27 mouse cellular contexts compared by ENCODE assay signal in the genomic region with DNA sequence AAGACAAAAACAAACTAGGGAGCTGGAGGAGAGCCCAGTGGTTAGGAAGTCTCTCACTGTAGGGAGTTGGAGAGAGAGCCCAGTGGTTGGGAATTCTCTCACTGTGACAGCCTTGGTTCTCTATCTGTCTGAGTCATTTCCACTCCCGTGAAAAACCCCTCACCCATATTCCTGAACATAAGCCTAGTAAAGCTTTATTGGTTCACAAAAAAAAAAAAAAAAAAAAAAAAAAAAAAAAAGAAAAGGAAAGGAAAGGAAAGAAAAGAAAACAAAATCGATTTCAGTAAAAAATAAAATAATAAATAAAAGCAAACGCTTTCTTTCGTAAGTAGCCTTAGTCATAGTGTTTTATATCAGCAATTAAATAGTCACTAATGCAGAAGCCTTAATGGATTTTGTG.
"Had no signal": no experiment of that assay in that cellular context is flagged by ENCODE, and none has a peak within 500 bp of the region (broad histone marks: within the 10 kb centered on the region; RNA-seq: fewer than 3 reads in every experiment).

No protein-coding gene starts in this region.

- H3K9me3 ChIP-seq: embryonic facial prominence, embryonic 10.5 days; embryonic facial prominence, embryonic 12.5 days; embryonic facial prominence, embryonic 13.5 days; embryonic facial prominence, embryonic 15.5 days; forebrain, embryonic 10.5 days; forebrain, embryonic 12.5 days; forebrain, embryonic 13.5 days; forebrain, embryonic 15.5 days; heart, embryonic 10.5 days had no signal

- H3K9ac ChIP-seq: embryonic facial prominence, embryonic 12.5 days; embryonic facial prominence, embryonic 13.5 days; embryonic facial prominence, embryonic 15.5 days; forebrain, embryonic 12.5 days; forebrain, embryonic 13.5 days; forebrain, embryonic 15.5 days; forebrain, postnatal 0 days had no signal

- ATAC-seq: forebrain, embryonic 13.5 days; forebrain, embryonic 14.5 days; forebrain, embryonic 15.5 days; forebrain, embryonic 16.5 days; forebrain, postnatal 0 days had no signal

- H3K27ac ChIP-seq: embryonic facial prominence, embryonic 10.5 days; embryonic facial prominence, embryonic 12.5 days; embryonic facial prominence, embryonic 13.5 days; embryonic facial prominence, embryonic 15.5 days; forebrain, embryonic 10.5 days; forebrain, embryonic 12.5 days; forebrain, embryonic 13.5 days; forebrain, embryonic 15.5 days; gastrocnemius, adult 2 months; heart, adult 2 months; heart, embryonic 10.5 days had no signal

- H3K4me1 ChIP-seq: embryonic facial prominence, embryonic 10.5 days; embryonic facial prominence, embryonic 12.5 days; embryonic facial prominence, embryonic 13.5 days; embryonic facial prominence, embryonic 15.5 days; forebrain, embryonic 10.5 days; forebrain, embryonic 12.5 days; forebrain, embryonic 13.5 days; forebrain, embryonic 15.5 days; heart, embryonic 10.5 days had no signal

- H3K4me3 ChIP-seq: embryonic facial prominence, embryonic 10.5 days; embryonic facial prominence, embryonic 12.5 days; embryonic facial prominence, embryonic 13.5 days; embryonic facial prominence, embryonic 15.5 days; erythroblast, embryonic 14.5 days; forebrain, embryonic 10.5 days; forebrain, embryonic 12.5 days; forebrain, embryonic 13.5 days; forebrain, embryonic 15.5 days; gastrocnemius, adult 2 months; heart, adult 2 months; heart, embryonic 10.5 days had no signal

- H3K4me2 ChIP-seq: embryonic facial prominence, embryonic 12.5 days; embryonic facial prominence, embryonic 13.5 days; embryonic facial prominence, embryonic 15.5 days; forebrain, embryonic 12.5 days; forebrain, embryonic 13.5 days; forebrain, embryonic 15.5 days; heart, embryonic 11.5 days had no signal

- DNase-seq: cerebellum, adult 9-10 months; cerebellum, adult 9-11 months; cerebellum, postnatal 10 days; cerebellum, postnatal 14 days; cerebellum, postnatal 25 days; cerebellum, postnatal 36 days; forebrain, postnatal 0 days; gastrocnemius, adult 2 months; gastrocnemius, postnatal 10 days; gastrocnemius, postnatal 14 days; gastrocnemius, postnatal 25 days; gastrocnemius, postnatal 36 days; heart, adult 18-20 months; heart, adult 2 months had no signal

- H3K36me3 ChIP-seq: embryonic facial prominence, embryonic 10.5 days; embryonic facial prominence, embryonic 12.5 days; embryonic facial prominence, embryonic 13.5 days; embryonic facial prominence, embryonic 15.5 days; forebrain, embryonic 10.5 days; forebrain, embryonic 12.5 days; forebrain, embryonic 15.5 days; heart, embryonic 10.5 days had no signal

- H3K27me3 ChIP-seq: embryonic facial prominence, embryonic 12.5 days; embryonic facial prominence, embryonic 13.5 days; embryonic facial prominence, embryonic 15.5 days; forebrain, embryonic 12.5 days; forebrain, embryonic 13.5 days; forebrain, embryonic 15.5 days had no signal
